Mouse (Mus musculus) adrenal gland, postnatal 10 days (tissue): ENCODE data around the gene Ccdc90b. TPM values are rescaled to one million over a fixed set of nuclear protein-coding genes. Genes with fewer than 3 reads are reported as not detected.
A peak's percentile ranks its signal among the peaks of the same experiment; 100 is the strongest.

Source experiments
- DNase-seq: peaks from one replicate; pipeline ENCODE4 v3.0.0; 2021; ENCODE audit warnings: mixed read lengths
- long read RNA-seq, 2 experiments: library from polyadenylated mRNA; stranded (forward); transcript quantifications; one replicate each; pipeline ENCODE4 v2.0.0; 2021
- total RNA-seq, 2 experiments: library from RNA; stranded (reverse); gene quantifications; 2 replicates each; pipeline ENCODE4 v1.2.3; 2021

Ccdc90b gene
- 10 to 100 TPM; 38.6 to 39.0 TPM for total RNA-seq
- long read RNA-seq, experiment 1, transcript Ccdc90b-201 (9 exons, 1,596 nt): major isoform, 54 of 61 reads
- long read RNA-seq, experiment 1, partial matches to known transcripts: 5 of 61 reads
- long read RNA-seq, experiment 1, other reads (novel, unspliced or antisense): 2 of 61 reads
- long read RNA-seq, experiment 2, transcript Ccdc90b-201 (9 exons, 1,596 nt): major isoform, 39 of 41 reads
- long read RNA-seq, experiment 2, partial matches to known transcripts: 1 of 41 reads
- long read RNA-seq, experiment 2, other reads (novel, unspliced or antisense): 0 of 41 reads

DNA sequence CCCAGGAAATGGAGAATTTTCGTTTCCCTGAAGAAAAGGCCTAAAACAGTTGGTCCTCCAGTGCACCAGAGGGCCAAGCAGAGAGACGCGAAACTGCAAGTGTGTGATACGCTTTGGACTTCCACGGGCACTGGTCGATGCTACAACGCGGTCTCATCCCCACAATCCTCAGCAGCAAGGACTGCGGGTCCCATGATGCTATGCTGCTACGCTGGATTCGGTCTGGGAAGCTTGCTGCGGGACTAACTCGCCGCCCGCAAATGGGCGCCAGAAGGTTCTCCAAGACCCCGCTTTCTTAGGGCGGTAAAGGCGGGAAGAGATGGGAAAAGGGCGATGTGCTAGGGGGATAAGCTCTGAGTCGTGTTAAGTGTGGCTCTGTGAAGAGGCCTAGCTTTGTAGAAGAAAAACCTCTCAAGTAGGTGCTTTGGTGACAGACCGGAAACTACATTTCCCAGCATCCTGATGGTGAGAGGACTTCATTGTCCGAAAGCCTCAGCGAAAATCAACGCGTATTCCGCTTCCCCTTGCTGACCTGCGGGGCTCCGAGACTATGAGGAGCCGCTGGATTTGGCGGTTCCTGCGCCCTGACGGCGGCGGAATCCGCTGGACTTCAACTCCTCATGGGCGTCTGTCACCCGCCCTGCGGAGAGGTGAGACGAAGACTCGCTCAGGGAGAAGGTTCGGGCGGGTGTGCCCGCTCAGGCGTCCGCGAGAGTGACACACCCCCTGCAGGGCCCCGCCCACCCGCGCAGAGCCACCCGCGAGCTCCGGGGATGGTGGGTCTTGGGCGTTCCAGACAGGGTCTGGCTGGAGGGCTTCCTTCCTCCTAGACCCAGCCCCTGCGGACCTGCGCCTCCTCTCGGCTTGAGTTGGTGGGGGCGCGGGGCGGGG is at the start of gene Ccdc90b:
Gene Ccdc90b (plus strand): TSS at position 164 of the 891 bp plus-strand sequence.
- peak; percentile 87 for DNase-seq

- no peak for DNase-seq
Observed at GRCm38 (mm10) chr7:92520397-92520796, 40.6 kb upstream of the Ccdc90b start.

DNA sequence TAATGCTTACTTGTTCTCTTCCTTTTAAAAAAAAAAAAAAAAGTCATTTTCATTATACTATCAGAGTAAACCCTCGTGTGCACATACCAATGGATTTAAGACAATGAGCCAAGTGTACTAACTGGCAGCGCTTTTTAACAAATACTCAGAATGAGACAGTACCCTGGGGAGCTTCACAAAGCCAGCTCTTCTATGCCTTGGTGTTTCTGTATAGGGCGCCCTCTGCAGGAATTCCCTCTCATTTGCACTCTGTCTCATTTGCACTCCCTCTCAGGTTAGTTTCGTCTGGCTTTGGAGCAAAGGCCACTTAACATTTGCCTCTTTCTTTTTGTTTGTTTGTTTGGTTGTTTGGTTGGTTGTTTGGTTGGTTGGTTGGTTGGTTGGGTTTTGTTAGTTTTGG is 40.1 kb upstream of the Ccdc90b start:
- DNase-seq: peak; percentile 64

- no peak for DNase-seq
Observed at GRCm38 (mm10) chr7:92529245-92529644, 31.7 kb upstream of the Ccdc90b start.

GRCm38 (mm10) chr7:92532351-92533036 is 28.5 kb upstream of the Ccdc90b start:
- no peak for DNase-seq

DNA sequence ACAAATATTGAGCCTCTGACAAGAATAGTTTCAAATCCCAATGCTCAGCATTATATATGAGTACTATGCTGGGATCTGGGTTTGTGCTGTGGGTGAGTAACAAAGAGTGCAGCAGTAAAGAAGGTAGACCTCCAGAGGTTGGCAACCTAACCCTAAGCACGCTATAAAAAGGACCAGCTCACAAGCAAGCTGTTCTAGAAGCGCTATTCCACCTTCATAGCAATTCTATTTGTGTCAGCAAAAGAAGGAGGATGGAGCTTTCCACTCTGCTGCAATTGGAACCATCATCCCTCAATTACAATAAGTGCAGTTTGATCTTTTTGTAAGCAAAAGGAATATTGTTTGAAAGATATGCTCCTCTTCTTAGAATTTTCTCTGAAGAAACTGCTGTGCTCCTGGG is 14.2 kb upstream of the Ccdc90b start:
- no peak for DNase-seq

DNA sequence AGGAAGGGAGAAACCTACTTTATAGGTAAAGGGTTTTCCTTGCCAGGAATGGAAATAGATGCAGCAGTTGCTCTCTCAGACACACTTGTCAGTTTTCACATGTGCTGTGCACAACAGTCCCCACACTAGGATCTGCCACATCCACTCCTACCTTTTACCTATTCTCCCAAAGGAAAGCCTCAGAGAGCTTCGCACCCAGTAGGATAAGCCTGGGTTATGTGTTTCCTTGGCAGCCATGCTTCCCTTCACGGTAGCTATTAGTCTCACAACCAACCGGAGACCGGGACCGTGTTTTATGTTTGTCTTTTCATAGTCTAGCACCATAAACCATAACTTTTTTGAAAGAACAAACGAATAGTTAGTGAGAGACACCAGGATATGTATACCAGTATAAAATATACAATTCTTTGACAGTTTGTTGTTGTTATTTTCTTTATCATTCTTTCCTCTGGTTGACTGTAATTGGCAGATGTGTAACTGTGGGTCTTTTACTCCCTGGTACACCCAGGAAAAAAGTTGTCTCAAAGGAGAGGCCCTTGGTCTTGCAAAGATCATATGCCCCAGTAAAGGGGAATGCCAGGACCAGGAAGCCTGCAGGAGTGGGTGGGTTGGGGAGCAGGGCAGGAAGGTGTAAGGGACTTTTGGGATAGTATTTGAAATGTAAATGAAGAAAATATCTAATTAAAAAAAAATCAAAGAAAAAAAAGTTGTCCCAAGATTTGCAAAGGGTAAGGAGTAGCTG is 10.5 kb upstream of the Ccdc90b start:
- no peak for DNase-seq

DNA sequence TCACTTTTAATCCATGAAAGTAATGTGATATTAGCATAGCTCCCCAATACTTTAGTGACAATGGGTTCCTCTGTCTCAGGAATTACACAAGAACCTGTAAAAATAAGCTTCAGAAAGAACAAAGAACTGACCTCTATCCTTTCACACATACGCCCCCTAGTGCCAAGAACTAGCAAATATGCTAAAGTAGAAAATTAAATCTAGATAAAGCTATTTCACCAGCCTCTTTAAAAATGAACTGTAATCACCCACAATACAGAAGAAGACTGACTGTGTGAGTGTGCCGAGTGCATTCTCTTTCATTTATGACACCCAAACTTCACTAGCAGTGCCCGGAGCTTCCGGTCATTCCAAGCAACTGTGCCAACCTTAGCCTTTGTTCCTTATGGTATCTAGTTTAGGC is 10.0 kb upstream of the Ccdc90b start:
- peak; percentile 43 for DNase-seq

GRCm38 (mm10) chr7:92558744-92559143 is 2.2 kb upstream of the Ccdc90b start:
- no peak for DNase-seq

DNA sequence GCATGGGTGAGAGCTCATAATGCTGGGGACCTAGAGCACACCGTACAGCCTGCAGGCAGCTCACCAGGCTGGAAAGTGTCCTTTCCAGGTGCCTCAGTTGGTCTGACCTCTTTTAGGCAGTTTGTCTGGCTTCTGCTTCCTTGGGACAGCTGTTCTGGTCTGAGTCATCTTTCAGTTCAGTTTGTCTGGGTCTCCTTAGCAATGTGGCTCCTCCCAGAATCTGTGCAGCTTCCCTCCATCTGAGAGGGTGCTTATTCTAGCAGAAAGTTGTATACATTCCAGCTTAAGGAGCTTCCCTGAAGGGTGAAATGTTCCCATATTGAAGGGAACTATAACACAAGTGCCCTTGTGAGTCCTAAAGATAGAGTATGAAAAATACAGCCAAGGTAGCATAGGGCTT is 5.8 kb downstream of the Ccdc90b start:
- DNase-seq: no peak

DNA sequence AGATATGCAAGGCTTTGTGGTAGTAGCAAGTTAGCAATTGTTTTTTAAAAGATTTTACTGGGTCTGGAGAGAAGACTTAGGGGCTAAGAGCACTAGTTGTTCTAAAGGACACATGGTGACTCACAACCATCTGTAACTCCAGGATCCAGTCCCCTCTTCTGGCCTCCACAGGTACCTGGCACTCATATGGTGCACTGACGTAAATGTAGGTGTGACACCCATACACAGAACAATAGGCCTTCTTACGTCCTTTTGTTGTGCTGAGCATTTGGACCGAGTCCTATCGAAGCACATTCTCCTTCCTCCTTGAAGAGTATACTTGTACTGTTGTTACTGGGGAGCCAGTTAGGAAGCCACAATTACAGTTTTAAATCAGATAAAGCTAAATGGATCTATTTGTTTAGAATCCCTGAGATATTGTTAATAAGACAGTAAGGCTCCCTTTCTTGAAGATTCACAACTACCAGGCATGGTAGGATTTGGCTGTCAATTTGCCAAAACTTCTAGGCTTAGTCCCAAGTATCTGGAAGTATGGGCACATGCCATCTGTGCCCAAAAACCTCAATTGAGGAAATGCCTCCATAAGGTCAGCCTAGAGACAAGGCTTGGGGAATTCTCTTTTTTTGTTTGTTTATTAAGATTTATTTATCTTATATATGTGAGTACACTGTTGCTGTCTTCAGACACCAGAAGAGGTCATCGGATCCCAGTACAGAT is 19.7 kb downstream of the Ccdc90b start:
- DNase-seq: no peak

GRCm38 (mm10) chr7:92583567-92583966 is 22.6 kb downstream of the Ccdc90b start:
- no peak for DNase-seq

- peak; percentile 27 for DNase-seq
Observed at GRCm38 (mm10) chr7:92589986-92590385, 29.0 kb downstream of the Ccdc90b start.

- DNase-seq: no peak
Observed at GRCm38 (mm10) chr7:92590842-92591241, 29.9 kb downstream of the Ccdc90b start.

GRCm38 (mm10) chr7:92604961-92605360 is 44.0 kb downstream of the Ccdc90b start:
- peak; percentile 21 for DNase-seq

- no peak for DNase-seq
Observed at GRCm38 (mm10) chr7:92610830-92611229, 49.9 kb downstream of the Ccdc90b start.

DNA sequence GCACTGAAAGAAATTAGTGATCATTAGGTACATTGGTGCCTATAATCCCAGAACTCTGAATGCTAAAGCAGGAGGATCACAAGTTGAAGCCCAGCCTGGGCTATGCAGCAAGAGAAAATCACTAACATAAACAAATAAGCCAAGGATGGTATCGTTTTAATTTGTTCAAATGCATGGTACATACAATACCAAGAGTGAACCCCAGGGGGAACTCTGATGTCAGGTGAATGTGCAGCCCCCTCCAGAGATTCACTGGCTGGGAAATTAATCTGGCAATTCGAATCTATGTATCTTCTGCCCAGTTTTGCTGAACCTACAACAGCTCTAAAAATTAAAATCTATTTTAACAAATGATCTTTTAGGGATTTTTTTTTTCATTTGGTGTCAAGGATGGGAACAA is 63.5 kb downstream of the Ccdc90b start:
- DNase-seq: no peak

DNA sequence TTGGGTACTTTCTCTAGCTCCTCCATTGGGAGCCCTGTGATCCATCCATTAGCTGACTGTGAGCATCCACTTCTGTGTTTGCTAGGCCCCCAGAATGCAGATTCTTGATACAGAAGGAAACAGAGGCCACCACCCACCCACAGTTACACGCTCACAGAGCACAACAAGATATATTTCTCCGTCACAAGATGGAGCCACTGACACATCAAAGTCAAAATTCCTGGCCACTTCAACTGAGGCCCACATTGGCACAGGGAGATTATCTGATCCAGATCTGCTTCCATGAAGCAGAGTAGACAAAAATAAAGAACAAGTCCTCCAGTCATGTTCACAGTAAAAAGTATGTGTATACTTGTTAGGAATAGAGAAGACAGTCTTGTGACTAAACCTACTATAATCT is 69.2 kb downstream of the Ccdc90b start:
- peak; percentile 19 for DNase-seq
